Mouse (Mus musculus) olfactory bulb, adult 2 months (tissue): ENCODE measurements around the gene Edem2.

Source experiments
- CTCF ChIP-seq: fragments of 200-500 bp; IDR thresholded peaks from 2 replicates; pipeline ENCODE4 v1.5.1; 2012; ENCODE audit warnings: low read depth, mild to moderate bottlenecking, low read length, moderate library complexity; ENCODE audit not compliant: insufficient read depth
- POLR2A ChIP-seq: fragments of 200-500 bp; IDR thresholded peaks from 2 replicates; pipeline ENCODE4 v1.6.1; 2012; ENCODE audit warnings: mild to moderate bottlenecking, low read depth, low read length, moderate library complexity; ENCODE audit not compliant: insufficient read depth

- no peak for TF ChIP-seq CTCF
- no peak for TF ChIP-seq POLR2A
These were observed 34.0 kb downstream of the Edem2 start for GRCm38 (mm10) chr2:155695316-155695715.
